Mouse (Mus musculus) Muller cell, postnatal 12 days (primary cell): ENCODE results near the gene Gdap1l1.
A peak's percentile ranks its signal among the peaks of the same experiment; 100 is the strongest.
"Not testable (repeated sequence)": the region's sequence is repeated elsewhere in the genome, so short reads cannot be mapped to it uniquely, and the experiment has no call there.

ENCODE experiments used
- DNase-seq: peaks from one replicate; pipeline ENCODE4 v3.0.0-alpha.2; 2015; ENCODE audit errors: inconsistent ontology term

The Gdap1l1 gene

GRCm38 (mm10) chr2:163422895-163423660 is 15.2 kb upstream of the Gdap1l1 start:
- no peak for DNase-seq

- DNase-seq = no peak
Observed at GRCm38 (mm10) chr2:163424597-163424996, 13.7 kb upstream of the Gdap1l1 start, which contains the start of gene Oser1. Gene Oser1, minus strand, starts transcription at chr2:163424697.

- no peak for DNase-seq
Observed at GRCm38 (mm10) chr2:163428346-163429011, 9.8 kb upstream of the Gdap1l1 start.

- no peak for DNase-seq
Observed at GRCm38 (mm10) chr2:163431289-163431688, 7.0 kb upstream of the Gdap1l1 start.

- DNase-seq = peak; percentile 5
Observed at GRCm38 (mm10) chr2:163433971-163434370, 4.3 kb upstream of the Gdap1l1 start.

- DNase-seq = no peak
Observed at GRCm38 (mm10) chr2:163437800-163438199, 476 bp upstream of the Gdap1l1 start.

- peak; percentile 40 for DNase-seq
Observed at GRCm38 (mm10) chr2:163438619-163439451, 559 bp downstream of the Gdap1l1 start.

GRCm38 (mm10) chr2:163439488-163439887 is 1.2 kb downstream of the Gdap1l1 start:
- DNase-seq = no peak

- DNase-seq = no peak
Observed at GRCm38 (mm10) chr2:163443543-163443942, 5.3 kb downstream of the Gdap1l1 start.

- DNase-seq = no peak
Observed at GRCm38 (mm10) chr2:163444017-163444416, 5.7 kb downstream of the Gdap1l1 start.

GRCm38 (mm10) chr2:163447375-163447774 is 9.1 kb downstream of the Gdap1l1 start:
- DNase-seq = no peak

GRCm38 (mm10) chr2:163449276-163449675 is 11.0 kb downstream of the Gdap1l1 start:
- no peak for DNase-seq

- no peak for DNase-seq
Observed at GRCm38 (mm10) chr2:163450668-163451295, 12.5 kb downstream of the Gdap1l1 start.

- no peak for DNase-seq
Observed at GRCm38 (mm10) chr2:163452738-163453137, 14.5 kb downstream of the Gdap1l1 start.

- DNase-seq = no peak
Observed at GRCm38 (mm10) chr2:163453378-163453777, 15.1 kb downstream of the Gdap1l1 start.

GRCm38 (mm10) chr2:163458539-163459265 is 20.4 kb downstream of the Gdap1l1 start:
- DNase-seq = no peak

GRCm38 (mm10) chr2:163459380-163459779 is 21.1 kb downstream of the Gdap1l1 start:
- DNase-seq = no peak

- no peak for DNase-seq
Observed at GRCm38 (mm10) chr2:163460622-163461021, 22.3 kb downstream of the Gdap1l1 start.

GRCm38 (mm10) chr2:163461307-163461706 is 23.0 kb downstream of the Gdap1l1 start:
- DNase-seq = not testable (repeated sequence)

GRCm38 (mm10) chr2:163462386-163462785 is 24.1 kb downstream of the Gdap1l1 start:
- DNase-seq = no peak

- DNase-seq = no peak
Observed at GRCm38 (mm10) chr2:163462801-163463200, 24.5 kb downstream of the Gdap1l1 start.
